Mouse (Mus musculus): Measurements from ENCODE around the gene Acaa1a.

Acaa1a gene

GRCm38 (mm10) chr9:119339558-119340211 is at the start of gene Acaa1a:
Gene Acaa1a (plus strand): TSS chr9:119339676.
- DNase-seq (ENCODE audit: low spot score): peak; percentile 85

GRCm38 (mm10) chr9:119290791-119291190 is 48.7 kb upstream of the Acaa1a start:
- no peak for DNase-seq (ENCODE audit: low spot score)

- DNase-seq (ENCODE audit: low spot score): no peak
These were observed 41.8 kb upstream of the Acaa1a start for GRCm38 (mm10) chr9:119297696-119298095.

DNA sequence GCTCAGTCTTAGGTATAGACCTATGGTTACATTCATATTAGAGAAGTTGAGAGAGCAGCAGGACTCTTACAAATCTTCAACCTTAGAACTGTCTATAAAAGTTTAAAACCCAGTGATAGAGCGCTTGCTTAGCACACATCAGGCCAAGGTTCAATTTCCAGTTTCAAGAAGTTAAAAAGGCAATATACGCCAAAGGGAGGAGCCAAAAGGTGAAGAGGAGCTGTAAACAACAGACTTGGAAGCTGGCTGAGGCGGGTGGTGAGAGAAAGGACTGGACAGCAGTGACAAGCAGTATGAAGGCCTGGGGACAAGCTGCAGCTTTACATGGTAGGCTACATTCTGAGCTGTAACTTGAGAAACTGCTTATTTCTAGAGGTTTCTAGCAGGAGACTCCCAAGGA is 40.9 kb upstream of the Acaa1a start:
- DNase-seq (ENCODE audit: low spot score): no peak

DNA sequence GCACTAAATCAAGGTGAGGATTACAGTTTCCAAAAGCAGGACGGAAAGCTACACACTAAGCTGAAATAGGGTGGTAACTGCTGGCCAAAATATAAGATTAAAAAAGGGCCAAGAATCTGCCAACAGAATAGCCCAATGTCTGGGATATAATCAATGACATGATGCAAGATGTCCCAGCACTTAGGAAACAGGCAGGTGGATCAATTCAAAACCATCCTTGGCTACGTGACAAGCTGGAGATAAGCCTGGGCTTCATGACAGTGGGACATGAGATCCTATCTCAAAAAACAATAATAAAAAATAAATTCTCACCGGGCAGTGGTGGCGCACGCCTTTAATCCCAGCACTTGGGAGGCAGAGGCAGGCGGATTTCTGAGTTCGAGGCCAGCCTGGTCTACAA is 33.6 kb upstream of the Acaa1a start:
- no peak for DNase-seq (ENCODE audit: low spot score)

GRCm38 (mm10) chr9:119309067-119309466 is 30.4 kb upstream of the Acaa1a start:
- no peak for DNase-seq (ENCODE audit: low spot score)

DNA sequence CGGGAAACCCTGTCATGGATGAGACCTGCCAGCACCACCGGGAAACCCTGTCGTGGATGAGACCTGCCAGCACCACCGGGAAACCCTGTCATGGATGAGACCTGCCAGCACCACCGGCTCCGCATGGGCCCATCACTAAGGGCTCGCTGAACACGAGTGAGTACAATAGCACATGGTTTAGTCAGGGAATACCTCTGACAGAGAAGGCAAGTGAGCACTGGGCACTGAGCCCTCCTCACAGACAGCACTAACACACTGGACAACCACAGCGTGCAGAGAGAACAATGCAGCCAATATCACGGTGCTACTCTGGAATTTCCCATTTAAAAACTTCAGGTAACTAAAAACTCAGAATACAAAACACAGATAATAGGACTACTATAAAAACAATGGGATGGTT is 26.4 kb upstream of the Acaa1a start:
- DNase-seq (ENCODE audit: low spot score): no peak

GRCm38 (mm10) chr9:119318891-119319290 is 20.6 kb upstream of the Acaa1a start:
- DNase-seq (ENCODE audit: low spot score): no peak

GRCm38 (mm10) chr9:119320446-119320845 is 19.0 kb upstream of the Acaa1a start:
- DNase-seq (ENCODE audit: low spot score): no peak

DNA sequence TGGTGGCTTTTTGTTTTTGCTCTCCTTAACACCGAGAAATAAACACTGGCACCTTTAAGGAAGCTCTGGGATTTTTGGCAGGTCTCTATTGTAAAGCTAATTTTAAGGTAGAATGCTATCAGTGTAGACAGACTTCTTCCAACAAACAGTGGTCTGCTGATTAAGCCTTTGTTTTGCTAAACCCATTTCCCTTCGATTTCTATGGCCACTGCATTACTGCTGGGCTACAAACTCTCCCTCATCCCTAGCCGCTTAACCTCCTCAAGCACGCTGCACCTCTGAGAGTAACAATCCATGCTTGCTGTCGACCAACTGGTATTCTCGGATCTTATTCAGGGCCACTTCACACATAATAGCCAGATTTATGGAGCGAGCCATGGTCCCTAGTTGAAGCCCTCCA is 18.5 kb upstream of the Acaa1a start:
- DNase-seq (ENCODE audit: low spot score): no peak

- no peak for DNase-seq (ENCODE audit: low spot score)
These were observed 17.9 kb upstream of the Acaa1a start for GRCm38 (mm10) chr9:119321392-119322229.

DNA sequence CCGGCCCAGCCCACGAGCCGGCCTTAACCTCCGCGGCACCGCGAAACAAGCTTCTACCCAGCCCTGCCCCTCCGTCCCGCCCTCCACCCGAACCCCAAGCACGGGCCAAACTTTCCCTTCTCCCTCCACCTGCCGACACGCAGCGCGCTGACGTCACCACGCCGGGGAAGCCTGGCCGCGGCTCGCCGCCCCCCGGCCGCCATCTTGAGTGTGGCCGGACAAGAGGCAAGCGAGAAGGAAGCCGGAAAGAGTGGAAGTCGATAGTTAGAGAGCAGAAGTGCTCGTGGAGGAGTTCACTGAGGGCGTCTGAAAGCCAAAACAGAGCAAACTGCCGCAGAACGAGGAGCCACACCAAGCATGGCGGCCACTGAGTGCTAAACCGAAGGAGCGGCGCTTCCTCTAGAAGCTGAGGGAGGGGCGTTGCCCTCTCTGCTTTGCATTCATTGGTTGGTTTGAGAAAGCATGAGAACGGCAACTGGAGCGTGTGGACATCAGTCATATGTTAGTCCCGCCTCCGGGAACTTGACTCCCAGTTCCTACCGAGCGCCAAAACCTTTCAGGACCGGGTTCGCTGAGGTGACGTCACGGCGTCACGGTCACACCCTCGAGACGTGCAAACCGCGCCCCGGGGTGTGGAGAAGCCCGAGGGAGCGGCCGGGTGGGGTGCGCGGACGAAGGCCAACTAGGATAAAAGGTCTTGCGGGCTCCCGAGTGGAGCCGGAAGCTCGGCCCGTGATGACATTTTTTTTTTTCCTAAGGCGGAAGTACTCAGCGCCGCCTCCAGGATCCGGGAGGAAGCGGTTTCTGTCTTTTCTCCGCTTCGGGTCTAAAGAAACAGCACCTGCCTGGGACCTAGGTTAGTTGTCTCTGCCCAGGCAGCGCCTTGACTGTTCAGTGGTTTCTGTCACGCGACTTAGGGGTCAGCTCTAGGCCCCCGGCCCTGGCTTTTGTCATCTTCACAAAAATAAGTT is 16.9 kb upstream of the Acaa1a start, which contains the start of gene Oxsr1:
Oxsr1 (minus strand) TSS at position 139 of the 971 bp plus-strand sequence.
- peak; percentile 100 for DNase-seq (ENCODE audit: low spot score)

DNA sequence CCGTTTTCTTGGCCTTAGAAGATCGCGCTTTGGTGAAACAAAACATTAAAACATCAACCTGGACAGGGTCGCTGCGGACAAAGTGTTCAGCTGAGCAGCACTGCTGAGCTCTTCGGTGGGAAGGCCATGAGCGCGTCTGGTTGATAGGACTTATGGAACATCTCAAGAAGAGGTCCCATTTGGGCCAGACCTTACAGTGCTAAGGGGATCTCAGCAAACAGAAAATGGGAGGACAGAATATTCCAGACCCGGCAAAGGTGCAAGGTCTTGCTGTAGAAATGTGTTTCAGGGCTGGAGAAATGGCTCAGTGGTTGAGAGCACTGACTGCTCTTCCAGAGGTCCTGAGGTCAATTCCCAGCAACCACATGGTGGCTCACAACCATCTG is 16.2 kb upstream of the Acaa1a start:
- DNase-seq (ENCODE audit: low spot score): no peak

DNA sequence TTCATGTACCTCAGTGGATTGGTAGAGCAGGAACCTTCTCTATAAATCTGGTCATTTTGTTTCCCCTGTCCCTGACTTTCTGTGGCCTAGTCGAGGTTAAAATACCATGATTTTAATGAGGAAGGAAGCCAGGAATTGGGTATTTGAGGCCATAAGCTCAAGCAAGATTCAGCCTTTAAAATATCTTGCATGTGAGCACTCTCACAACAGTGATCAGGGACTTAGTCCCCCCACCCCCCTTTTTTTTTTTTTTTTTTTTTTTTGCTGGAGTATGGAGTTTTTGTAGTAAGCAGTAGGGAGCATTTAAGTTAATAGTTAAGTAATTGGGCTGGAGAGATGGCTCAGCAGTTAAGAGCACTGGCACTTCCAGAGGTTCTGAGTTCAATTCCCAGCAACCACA is 15.3 kb upstream of the Acaa1a start:
- no peak for DNase-seq (ENCODE audit: low spot score)

GRCm38 (mm10) chr9:119328488-119328887 is 11.0 kb upstream of the Acaa1a start:
- no peak for DNase-seq (ENCODE audit: low spot score)

GRCm38 (mm10) chr9:119330186-119330963 is 9.1 kb upstream of the Acaa1a start:
- peak; percentile 59 for DNase-seq (ENCODE audit: low spot score)

GRCm38 (mm10) chr9:119334324-119334723 is 5.2 kb upstream of the Acaa1a start:
- DNase-seq (ENCODE audit: low spot score): peak; percentile 72

GRCm38 (mm10) chr9:119334834-119335233 is 4.6 kb upstream of the Acaa1a start:
- DNase-seq (ENCODE audit: low spot score): no peak

DNA sequence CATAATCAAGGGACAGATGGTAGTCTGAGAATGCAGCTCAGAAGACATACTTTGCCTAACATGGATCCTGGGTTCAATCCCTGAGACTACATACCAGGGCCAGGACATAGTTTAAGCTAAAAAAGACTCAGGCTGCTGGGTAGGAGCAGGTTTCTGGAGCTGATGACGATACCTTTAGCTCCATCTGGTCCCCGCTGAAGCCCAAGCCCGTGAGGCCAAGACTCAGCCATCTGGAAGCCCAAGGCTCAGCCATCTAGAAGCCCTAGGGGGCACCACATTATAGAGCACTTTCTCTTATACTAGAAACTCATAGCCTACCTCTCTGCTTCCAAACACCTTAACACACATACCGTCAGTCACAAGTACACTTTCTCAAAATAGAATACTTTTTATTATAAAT is 3.9 kb upstream of the Acaa1a start:
- DNase-seq (ENCODE audit: low spot score): no peak

DNA sequence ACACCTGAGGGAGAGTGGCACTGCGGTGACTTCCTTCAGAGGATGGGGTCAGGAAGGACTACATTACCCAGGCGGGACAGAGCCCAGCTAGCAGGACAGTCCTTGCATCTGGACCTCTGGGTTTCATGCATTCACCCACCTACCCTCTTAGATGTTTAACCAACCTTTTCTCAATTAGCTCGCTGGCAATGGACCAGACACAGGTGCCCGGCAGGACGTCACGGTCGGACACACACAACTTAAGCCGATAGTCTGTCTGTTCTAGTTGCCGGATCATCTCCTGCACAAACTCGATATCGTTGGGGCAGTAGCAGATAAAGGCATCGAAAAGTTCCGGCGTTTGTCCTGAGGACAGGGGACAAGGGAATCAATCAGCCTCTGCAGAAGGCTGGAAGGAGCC is 1.6 kb upstream of the Acaa1a start:
- DNase-seq (ENCODE audit: low spot score): no peak

DNA sequence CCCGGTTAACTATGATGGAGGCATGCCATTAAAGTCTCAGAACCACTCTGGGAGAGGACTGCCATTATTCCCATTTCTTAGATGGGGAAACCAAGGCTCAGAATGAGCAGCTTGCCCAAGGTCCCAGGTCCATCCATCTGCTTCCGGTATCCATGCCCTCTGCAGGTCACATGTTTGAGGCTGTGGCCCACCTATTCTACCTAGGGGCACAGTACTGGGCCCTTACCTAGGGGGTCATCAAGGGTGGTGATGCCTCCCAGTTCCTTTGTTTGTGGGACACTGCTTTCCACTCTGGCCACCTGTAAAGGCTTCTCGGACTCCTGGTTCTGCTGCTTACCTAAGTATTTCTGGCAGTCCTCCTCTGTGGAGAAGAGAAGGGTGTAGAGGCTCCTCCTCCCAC is 1.1 kb upstream of the Acaa1a start:
- no peak for DNase-seq (ENCODE audit: low spot score)

DNA sequence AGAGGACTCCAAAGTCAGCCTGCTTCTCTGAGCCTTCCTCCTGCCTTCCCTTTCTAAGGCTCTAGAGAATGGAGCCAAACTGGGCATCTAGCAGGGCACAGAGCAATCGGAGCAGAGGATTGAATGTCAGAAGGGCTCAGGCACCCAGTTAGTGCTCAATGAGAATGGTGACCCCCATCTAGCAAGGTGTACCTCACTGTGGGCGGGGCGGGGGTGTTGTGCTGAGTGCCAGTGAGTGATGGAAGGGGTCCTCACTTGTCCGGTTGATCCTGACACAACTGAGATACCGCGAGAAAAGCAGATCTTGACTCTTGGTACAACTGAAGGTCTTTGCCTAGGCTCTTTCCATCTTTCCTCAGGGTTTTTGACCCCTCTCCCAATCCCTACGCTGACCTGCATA is 370 bp upstream of the Acaa1a start:
- no peak for DNase-seq (ENCODE audit: low spot score)

All from lung, postnatal 25 days (tissue).